Mouse (Mus musculus): ENCODE data around the gene Pglyrp1.

- no peak for TF ChIP-seq POLR2A (IDR thresholded peaks at IDR 0.05; ENCODE audit: control insufficient read depth, low read depth, low read length)
- no peak for TF ChIP-seq CTCF (IDR thresholded peaks at IDR 0.05; ENCODE audit: control insufficient read depth, insufficient read depth, insufficient replicate concordance, low read depth, low read length)
These were observed 38.8 kb upstream of the Pglyrp1 start for GRCm38 (mm10) chr7:18832298-18832697.
